ENCODE assay signal across 18 mouse cellular contexts in the genomic region with DNA sequence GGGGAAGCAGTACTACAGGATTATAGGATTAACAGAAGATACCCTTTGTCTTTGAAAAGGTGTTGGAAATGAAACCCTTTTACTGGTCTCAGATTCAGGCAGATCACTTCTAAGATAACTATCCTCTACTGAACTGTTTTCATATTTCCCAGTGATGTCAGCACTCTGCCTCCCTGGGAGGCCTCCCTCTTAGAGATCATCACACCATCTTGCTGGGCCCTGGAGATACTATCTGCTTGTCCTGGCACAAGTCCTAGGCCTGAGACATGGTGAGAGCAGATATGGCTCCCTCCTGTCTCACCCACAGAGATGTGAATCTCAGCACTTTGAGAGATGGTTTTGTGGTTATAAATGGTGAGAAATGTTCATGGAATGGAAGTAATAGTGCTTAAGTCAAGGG.
"Had no signal": no experiment of that assay in that cellular context is flagged by ENCODE, and none has a peak within 500 bp of the region (broad histone marks: within the 10 kb centered on the region; RNA-seq: fewer than 3 reads in every experiment).

No protein-coding gene starts in this region.

- DNase-seq: kidney, adult 9 months; kidney, postnatal 14 days; kidney, postnatal 4 days; left cerebral cortex, postnatal 4 days; liver, postnatal 0 days; lung, embryonic 14.5 days; lung, postnatal 36 days; thymus, adult 18-20 months; thymus, postnatal 4 days had no signal

- H3K9me3 ChIP-seq: limb, embryonic 12.5 days; limb, embryonic 15.5 days; megakaryocyte, embryonic 14.5 days; midbrain, embryonic 10.5 days; midbrain, embryonic 13.5 days had no signal

- H3K9ac ChIP-seq: limb, embryonic 12.5 days; limb, embryonic 15.5 days; liver, embryonic 14.5 days; liver, postnatal 0 days; lung, embryonic 14.5 days; midbrain, embryonic 13.5 days had no signal

- ATAC-seq: liver, postnatal 0 days; lung, postnatal 0 days; midbrain, embryonic 13.5 days; midbrain, embryonic 16.5 days had no signal

- H3K4me1 ChIP-seq: limb, embryonic 12.5 days; megakaryocyte, embryonic 14.5 days; midbrain, embryonic 10.5 days; midbrain, embryonic 13.5 days had no signal

- H3K4me3 ChIP-seq: limb, embryonic 12.5 days; limb, embryonic 15.5 days; megakaryocyte, embryonic 14.5 days; midbrain, embryonic 10.5 days; midbrain, embryonic 13.5 days had no signal

- H3K36me3 ChIP-seq: limb, embryonic 12.5 days; limb, embryonic 15.5 days; midbrain, embryonic 10.5 days; midbrain, embryonic 13.5 days had no signal

- H3K27ac ChIP-seq: limb, embryonic 12.5 days; liver, embryonic 14.5 days; midbrain, embryonic 10.5 days; midbrain, embryonic 13.5 days had no signal

- H3K4me2 ChIP-seq: limb, embryonic 12.5 days; limb, embryonic 15.5 days; liver, embryonic 11.5 days; lung, embryonic 14.5 days; midbrain, embryonic 13.5 days had no signal

- H3K27me3 ChIP-seq: limb, embryonic 12.5 days; limb, embryonic 15.5 days; megakaryocyte, embryonic 14.5 days; midbrain, embryonic 13.5 days had no signal
